Mouse (Mus musculus) G1E-ER4 (cell line): Measurements from ENCODE around the gene Gabpb1. TPM values are rescaled to one million over a fixed set of nuclear protein-coding genes. Genes with fewer than 3 reads are reported as not detected.

Source experiments
- GATA1 ChIP-seq: IDR thresholded peaks from one replicate; pipeline ENCODE4 v1.8.0; 2012; ENCODE audit warnings: low read length, inconsistent platforms
- polyA plus RNA-seq: library from polyadenylated mRNA; stranded (reverse); fragments of >175 nt; gene quantifications from 2 replicates; pipeline ENCODE4 v1.2.3, GENCODE M21; 2012

Gabpb1 gene
- 5.5 and 6.9 TPM in 2 replicates for polyA plus RNA-seq

DNA sequence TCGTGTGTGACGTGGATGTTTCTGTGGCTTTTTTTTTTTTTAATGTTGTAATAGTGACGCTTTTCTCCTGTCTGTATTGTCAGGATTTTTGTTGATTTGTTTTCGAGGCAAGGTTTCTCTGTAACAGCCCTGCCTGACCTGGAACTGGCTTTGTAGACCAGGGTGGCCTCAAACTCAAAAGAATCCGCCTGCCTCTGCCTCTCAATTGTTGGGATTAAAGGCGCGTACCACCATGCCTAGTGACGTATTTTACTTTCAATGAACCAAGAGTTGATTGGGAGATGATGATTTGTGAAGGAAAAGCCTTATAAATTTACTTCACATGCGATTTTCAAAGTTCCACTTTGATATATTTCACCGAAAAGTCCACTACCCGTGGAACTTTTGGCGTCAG lies at the start of gene Gabpb1:
Gene Gabpb1, minus strand, starts transcription at position 216 of the 394 bp plus-strand sequence.
- no peak for TF ChIP-seq GATA1

DNA sequence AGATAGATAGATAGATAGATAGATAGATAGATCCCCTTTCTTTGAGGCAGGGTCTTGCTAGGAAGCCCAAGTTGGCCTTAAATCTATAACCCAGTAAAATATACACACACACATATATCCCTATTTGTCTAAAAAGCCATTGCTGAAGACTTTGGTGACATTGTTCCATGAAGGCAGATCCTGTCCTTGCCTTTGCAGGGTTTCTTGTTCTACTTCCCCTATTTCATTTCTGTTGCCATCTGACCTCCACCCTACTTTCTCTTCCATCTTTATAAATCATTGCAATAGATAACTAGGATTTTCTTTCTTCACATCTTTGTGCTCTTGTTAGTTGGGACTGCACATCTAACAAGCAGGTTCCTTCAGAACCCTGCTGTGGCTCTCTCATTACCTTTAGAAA lies 36.8 kb upstream of the Gabpb1 start:
- TF ChIP-seq GATA1 = no peak

DNA sequence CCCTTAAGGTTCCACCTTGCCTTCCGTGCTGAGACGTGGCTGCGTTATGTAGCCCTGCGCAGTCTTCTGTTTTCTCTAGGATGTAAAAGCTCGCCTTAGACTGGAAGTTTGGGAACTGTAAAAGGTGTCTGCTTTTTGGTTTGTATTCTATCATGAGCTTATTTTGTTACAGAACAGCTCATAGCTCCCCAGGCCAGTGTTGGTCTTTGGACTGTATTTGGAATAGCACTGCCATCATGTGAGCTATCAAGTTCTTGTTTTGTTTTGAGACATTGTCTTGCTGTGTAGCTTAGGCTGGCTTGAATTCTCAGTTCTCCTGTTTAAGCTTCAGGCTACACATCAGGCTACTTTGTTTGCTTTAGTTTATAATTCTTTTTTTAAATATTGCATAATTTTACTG lies 36.4 kb upstream of the Gabpb1 start:
- no peak for TF ChIP-seq GATA1

DNA sequence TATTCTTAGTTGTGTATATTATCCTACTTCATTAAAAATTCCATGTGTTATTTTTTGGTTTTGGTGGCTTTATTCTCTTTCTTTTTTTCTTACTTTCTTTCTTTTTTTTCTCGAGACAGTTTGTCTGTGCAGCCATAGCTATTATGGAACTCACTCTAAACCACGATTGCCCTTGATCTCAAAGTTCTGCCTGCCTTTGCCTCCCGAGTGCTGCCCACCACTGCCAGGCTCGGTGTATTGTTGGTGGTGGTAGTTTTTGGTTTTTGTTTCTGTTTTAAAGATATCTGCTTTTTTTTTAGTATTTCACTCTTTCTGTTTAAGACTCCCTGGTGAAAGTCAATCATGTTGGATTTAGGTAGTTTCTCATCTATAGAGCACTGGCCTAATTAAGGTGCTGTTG lies 32.2 kb upstream of the Gabpb1 start:
- TF ChIP-seq GATA1 = no peak

DNA sequence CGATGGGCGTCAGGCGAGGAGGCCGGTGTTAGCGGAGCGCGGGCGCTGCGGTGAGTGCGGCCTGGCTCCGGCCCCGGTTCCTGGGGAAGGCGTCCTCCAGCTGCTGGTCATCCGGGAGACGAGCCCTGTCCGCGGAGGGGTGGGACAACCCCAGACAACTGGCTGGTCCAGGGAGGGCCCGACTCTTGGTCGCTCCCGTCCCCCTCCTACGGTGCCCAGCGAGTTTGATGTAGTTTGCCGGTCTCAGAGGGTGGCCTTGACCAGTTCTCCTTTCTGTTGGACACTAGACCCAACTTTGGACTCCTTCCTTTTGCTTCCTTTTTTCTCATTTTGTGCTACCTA lies 31.3 kb upstream of the Gabpb1 start:
- no peak for TF ChIP-seq GATA1

DNA sequence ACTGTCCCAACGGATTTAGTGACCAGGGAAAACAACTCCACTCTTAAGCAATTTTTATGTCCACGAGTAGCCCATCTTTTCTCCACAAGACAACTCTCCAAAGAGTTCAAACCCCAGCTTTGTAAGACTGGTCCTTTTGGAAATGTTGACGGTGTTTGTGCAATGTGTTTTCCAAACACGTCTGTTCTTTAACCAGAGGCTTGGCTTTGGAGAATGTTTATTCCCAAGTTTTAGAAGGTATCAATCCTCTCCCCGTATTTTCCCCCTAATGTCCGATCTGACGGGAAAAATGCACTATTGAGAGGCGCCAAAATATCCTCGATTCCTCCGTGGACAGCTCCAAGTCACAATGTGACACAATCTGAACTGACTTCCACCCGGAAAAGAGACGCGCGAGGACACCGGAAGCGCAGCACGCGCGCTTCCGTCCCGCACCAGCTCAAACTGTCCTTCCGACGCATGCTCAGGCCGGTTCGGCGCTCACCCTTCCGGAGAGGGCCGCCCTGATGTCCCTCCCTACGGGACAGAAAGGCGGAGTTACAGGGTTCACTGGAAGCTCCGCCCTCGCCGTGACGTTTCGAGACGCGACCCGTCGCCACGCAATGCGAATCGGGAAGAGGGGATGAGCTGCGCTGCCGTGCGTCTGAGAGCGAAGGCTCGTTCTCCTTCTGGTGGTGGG lies 30.8 kb upstream of the Gabpb1 start, which contains the start of gene Usp8:
Gene Usp8, plus strand, starts transcription at position 570 of the 679 bp plus-strand sequence.
- TF ChIP-seq GATA1 = no peak

DNA sequence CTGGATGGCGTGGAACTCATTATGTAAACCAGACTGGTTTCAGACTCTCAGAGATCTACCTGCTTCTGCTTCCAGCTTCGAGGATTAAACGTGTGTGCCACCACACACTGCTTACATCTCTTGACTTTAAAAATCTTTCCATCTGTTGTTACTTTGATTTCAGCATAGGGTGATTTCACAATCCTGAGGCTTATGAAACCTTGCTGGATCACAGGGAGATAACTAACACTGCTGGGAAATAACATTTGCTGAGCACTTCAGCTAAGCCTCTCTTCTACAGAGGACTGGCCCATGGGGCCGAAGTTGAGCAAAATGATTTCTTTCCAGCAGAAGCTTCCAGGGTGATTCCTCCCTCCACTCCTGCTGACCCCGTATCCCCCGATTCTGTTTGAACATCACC lies 19.1 kb upstream of the Gabpb1 start:
- TF ChIP-seq GATA1 = no peak

DNA sequence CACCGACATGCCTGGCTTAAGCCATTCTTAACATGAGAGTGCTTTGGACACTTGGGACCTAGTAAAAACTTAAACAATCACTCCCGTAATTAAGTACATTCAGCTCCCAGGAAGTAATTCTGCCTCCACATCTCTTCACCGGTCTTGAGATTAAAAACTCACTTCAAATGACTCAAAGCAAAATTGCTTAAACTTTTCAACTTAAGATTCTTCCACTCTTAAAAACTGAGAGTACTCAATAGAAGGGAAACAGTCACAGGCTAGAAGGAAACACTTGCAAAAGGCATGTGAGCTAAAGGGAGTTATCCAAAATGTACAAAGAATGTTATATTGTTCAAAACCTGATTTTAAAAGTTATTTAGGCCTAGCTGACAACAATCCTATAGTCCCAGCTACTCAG lies 15.2 kb upstream of the Gabpb1 start:
- TF ChIP-seq GATA1 = no peak

DNA sequence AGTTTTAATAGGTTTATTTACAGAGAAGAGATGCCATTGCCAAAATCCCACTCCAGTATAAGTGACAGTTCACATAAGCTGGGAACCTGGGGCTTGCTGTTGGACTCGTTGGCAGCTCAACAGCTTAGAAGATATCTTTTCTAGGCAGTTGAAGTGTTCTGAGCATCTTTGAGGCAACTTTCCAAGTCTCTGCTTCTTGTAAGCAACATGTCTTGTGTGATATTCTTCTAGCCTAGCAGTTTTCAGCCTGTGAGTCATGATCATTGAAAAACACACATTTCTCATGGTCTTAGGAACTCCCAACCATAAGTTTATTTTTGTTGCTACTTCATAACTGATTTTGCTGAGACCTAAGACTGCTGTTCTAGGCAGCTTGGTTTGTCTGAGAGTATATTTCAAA lies 6.8 kb upstream of the Gabpb1 start:
- TF ChIP-seq GATA1 = no peak

DNA sequence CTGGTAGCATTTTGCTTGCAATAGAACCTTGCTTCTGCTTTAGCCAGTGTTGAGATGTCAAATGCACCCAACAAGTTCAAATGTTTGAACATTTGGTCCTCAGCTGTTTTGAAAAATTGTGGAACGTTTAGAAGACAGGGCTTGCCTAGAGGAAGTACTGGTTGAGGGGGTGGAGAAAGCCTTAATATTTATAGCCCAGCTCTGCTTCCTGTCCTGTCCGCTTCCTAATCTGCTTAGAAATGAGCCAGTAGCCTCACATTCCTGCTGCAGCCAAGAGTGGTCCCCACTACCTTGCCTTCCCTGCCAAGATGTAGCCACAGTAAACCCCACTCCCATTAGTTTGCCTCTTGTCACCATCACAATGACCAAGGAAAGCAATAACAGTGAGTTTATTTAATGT lies 6.2 kb upstream of the Gabpb1 start:
- TF ChIP-seq GATA1 = no peak

DNA sequence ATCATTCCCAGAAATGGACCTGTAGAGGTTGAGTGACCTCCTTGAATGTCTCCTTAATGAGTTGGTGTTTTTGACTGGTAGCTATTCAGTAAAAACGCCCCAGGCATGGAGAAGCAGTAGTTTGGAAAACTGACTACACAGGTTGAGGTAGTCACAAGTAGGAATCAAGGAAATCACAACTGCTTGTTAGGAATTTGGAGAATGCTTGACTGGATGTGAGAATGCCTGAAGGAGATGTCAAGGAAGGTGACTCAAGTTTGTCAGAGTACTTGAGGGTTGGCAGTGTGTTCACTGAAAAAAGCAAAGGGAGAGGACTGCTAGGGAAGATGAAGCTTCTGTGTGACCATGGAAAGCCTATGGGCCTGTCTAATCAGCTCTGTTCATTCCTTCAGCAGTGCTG lies 1.2 kb upstream of the Gabpb1 start:
- TF ChIP-seq GATA1 = no peak

DNA sequence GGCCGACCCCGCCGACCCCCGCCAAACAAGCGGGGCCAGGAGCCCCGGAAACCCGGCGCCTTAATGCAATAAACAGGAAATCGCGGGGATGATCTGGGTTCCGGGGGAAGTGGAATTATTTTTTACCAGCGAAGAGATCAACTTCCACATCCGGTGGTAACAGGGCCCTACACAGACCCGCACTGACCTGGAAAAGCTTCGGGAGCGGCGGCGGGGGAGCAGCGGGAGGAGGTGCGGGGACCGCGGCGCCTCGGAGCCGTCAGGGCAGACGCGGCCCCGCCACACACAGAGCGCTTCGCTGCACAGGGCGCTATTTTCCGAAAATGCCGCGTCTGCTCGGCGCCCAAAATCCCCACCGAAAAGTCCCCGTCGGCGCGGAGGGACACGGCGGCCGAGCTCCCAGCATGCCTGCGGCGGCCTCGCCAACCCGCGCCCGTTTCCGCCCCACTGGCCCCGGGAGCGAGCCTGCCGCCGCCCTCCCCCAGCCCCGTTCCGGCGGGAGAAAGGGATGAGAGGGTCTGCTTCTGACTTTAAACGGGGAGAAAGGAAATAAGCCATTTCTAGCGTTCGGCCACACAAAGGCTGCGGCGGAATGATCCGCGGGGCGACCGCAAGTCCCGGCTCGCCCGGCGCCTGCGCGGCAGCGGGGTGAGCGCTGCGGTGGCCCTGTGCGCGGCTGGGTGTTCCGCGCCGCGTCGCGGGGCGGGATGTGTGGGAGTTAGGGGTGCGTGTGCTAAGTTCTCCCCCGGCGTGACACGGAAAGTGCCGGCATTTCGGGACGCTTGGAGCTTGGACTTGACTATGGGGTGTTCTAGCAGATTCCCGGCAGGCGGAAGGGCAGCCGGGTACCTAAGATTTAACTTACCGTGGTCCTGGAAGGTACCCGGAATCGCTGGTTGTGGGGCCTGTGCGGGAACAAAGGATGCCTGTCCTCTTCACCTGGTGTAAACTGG lies 692 bp downstream of the Gabpb1 start:
- no peak for TF ChIP-seq GATA1

DNA sequence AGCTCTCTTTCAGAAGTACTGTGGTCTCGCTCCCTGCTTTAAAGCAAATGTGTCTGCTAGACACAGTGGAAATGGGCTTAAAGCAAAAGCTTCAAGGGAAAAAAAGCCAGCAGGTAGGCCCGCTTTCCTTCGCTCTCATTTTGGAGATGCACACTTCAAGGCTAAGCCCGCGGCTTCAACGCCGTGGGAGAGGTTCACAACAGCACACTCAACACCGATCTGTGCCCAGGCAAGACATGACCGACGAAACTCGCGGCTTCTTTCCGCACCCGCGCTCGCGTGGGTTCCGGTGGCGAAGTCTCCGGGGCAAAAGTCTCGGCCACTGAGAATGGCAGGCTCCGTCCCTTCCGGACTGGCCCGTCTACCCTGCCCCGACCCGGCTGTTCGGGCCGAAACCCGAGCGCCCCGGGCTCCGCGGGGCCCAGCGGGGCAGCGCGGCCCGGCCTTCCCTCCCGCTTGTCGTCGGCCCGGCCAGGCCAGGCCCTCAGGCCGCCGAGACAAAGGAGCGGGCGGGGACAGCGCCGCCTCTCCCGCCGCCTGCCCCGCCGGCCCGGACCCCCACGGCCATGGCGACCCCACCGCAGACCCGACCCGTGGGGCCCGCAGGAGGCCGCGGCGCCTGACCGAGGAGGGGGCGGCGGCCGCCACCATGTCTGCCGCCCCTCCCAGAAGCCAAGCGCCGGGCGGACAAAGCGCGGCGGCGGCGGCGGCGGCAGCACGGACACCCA lies 1.5 kb downstream of the Gabpb1 start:
- no peak for TF ChIP-seq GATA1

DNA sequence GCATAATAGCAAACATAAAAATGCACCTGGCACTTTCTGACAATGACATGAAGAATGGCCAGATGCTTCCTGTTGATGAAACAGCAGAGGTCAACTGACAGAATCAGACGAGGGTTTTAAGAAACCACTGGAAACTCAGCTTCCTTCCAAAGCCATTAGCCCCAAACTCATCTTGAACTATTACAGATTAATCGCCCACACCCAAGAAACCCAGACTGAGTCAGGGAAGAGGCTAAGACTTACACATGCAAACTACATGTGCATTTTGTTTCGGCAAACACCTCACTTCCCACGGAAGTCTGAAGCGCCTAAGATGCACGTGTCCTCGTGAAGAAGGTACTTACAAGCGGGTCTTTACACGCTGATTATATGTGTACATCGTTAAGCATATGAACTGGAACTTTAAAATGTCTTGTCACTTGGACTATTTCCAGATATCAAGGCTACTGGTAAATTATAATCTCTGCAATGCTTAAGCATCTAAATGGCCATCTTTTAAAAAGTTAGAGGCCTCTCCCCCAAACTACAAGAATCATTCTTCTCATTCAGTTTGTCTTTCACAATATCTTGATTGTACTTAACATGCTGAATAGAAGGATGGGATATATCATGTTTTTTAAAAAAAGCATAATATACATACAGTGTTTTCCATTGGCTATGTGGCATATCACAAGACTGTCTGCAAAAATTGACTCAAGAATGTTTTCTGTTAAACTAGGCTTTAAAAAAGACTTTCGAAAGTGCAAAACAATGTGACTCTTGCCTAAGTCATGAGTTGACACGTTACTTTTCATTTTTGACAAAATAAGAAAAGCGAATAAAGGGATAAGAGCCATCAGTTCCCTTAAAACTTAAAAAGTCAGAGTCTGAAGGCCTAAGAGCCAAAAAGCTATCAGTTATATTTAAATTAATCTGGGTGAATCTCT lies 2.6 kb downstream of the Gabpb1 start:
- no peak for TF ChIP-seq GATA1
